Mouse (Mus musculus) heart, embryonic 12.5 days (tissue): ENCODE measurements around the gene Xbp1. TPM values are rescaled to one million over a fixed set of nuclear protein-coding genes. Genes with fewer than 3 reads are reported as not detected.

Experiments used
- ATAC-seq: fragments of 200-750 bp; cut with Nextera tagmentation; 2 replicates; pipeline ENCODE4 v1.8.0; 2017; ENCODE audit warnings: moderate TSS enrichment, moderate library complexity; ENCODE audit not compliant: insufficient number of reproducible peaks, low FRiP score
- H3K27ac ChIP-seq: fragments of 300-500 bp; sonication (generic); 2 replicates; pipeline ENCODE4 v1.5.1; 2016; ENCODE audit warnings: mild to moderate bottlenecking, moderate library complexity; ENCODE audit not compliant: poor library complexity, severe bottlenecking
- H3K27me3 ChIP-seq: fragments of 300-500 bp; sonication (generic); replicated peaks from 2 replicates; pipeline ENCODE4 v1.6.1; 2016; ENCODE audit warnings: mild to moderate bottlenecking, moderate library complexity
- H3K36me3 ChIP-seq: fragments of 300-500 bp; sonication (generic); 2 replicates; pipeline ENCODE4 v1.6.1; 2016; ENCODE audit warnings: mild to moderate bottlenecking, moderate library complexity
- H3K4me1 ChIP-seq: fragments of 300-500 bp; sonication (generic); replicated peaks from 2 replicates; pipeline ENCODE4 v1.6.1; 2016; ENCODE audit warnings: mild to moderate bottlenecking
- H3K4me2 ChIP-seq: fragments of 300-500 bp; sonication (generic); 2 replicates; pipeline ENCODE4 v1.6.1; 2016; ENCODE audit warnings: mild to moderate bottlenecking, moderate library complexity
- H3K4me3 ChIP-seq: fragments of 300-500 bp; sonication (generic); 2 replicates; pipeline ENCODE4 v1.5.1; 2016; ENCODE audit warnings: mild to moderate bottlenecking
- H3K9ac ChIP-seq: fragments of 300-500 bp; sonication (generic); 2 replicates; pipeline ENCODE4 v1.6.1; 2016; ENCODE audit warnings: mild to moderate bottlenecking, moderate library complexity
- H3K9me3 ChIP-seq: fragments of 300-500 bp; sonication (generic); replicated peaks from 2 replicates; pipeline ENCODE4 v1.6.1; 2016; ENCODE audit warnings: mild to moderate bottlenecking, moderate library complexity
- WGBS: fragments of 180-500 bp; shearing (Covaris S2); methylation state at CpG from one replicate; pipeline ENCODE4 v1.1.7; 2016; 5-methylcytosine and 5-hydroxymethylcytosine counted together
- polyA plus RNA-seq: library from polyadenylated mRNA; unstranded; fragments of >200 nt; fragmentation: Nextera tagmentation; extraction: Ambion mirVana; gene quantifications from 2 replicates; pipeline ENCODE4 v1.2.1, GENCODE M21; 2016

The Xbp1 gene
- polyA plus RNA-seq, 1 experiment from 2014 or later, result 125 TPM

DNA sequence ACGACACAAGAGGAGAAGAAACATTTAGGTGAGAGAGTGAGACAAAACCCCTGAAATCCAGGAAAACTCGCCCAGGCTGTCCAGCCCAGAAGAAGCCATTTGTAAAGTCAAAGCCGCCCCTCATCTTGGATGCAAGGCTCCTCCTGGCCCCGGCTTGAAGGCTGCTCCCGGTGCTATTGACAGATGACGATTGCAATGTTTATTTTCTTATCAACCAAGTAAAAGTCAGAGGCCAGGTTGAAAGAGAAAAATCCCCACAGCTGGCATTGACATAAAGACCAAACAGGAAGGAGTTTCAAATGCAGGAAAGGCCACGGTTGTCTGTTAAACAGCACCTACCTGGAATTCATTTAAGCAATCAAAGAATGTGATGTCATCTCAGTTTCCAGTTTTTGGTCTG lies 28.5 kb upstream of the Xbp1 start:
- Histone ChIP-seq H3K27me3 (no peaks in the 10 kb centered on the region), H3K4me3 (no peak overlapping the region), H3K9ac (no peak overlapping the region), H3K9me3 (no peaks in the 10 kb centered on the region), H3K27ac (no peak overlapping the region), H3K4me2 (no peak overlapping the region), H3K4me1 (no peaks in the 10 kb centered on the region), H3K36me3 (no peaks in the 10 kb centered on the region)
- WGBS, result 39% methylated on average over 7 of the region's 7 CpGs
- no peak for ATAC-seq

DNA sequence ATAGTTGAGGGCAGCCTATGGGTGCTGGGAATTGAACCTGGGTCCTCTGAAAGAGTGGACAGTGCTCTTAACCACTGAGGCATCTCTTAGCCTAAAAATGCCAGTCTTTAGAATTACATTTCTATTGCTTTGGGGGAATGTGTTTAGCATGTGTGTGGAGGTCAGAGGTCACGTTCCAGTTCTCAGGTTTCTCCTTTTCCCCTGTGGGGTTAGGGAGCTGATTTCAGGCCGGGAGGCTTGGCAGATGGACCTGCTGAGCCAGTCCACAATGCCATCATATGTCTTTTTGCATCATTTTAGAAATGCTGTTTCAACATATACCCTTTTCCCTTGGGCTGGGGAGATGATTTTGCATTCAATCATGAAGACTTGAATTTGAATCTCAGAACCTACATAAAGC lies 26.6 kb upstream of the Xbp1 start:
- Histone ChIP-seq H3K9ac (no peak overlapping the region), H3K9me3 (no peaks in the 10 kb centered on the region), H3K4me3 (no peak overlapping the region), H3K4me1 (no peaks in the 10 kb centered on the region), H3K4me2 (no peak overlapping the region), H3K36me3 (no peaks in the 10 kb centered on the region), H3K27ac (no peak overlapping the region), H3K27me3 (no peaks in the 10 kb centered on the region)
- 68% methylated on average over 2 of the region's 2 CpGs for WGBS
- no peak for ATAC-seq

GRCm38 (mm10) chr11:5495286-5495832 lies 25.1 kb upstream of the Xbp1 start:
- 77% methylated on average over 12 of the region's 12 CpGs for WGBS

GRCm38 (mm10) chr11:5495906-5496305 lies 24.6 kb upstream of the Xbp1 start:
- WGBS, result 80% methylated on average over 5 of the region's 5 CpGs
- no peak overlapping the region for H3K4me2 ChIP-seq
- no peaks in the 10 kb centered on the region for H3K36me3 ChIP-seq
- no peak overlapping the region for H3K9ac ChIP-seq
- no peaks in the 10 kb centered on the region for H3K27me3 ChIP-seq
- no peak overlapping the region for H3K27ac ChIP-seq
- ATAC-seq, result no peak
- no peaks in the 10 kb centered on the region for H3K9me3 ChIP-seq
- H3K4me1 ChIP-seq, result 0 out of 2 replicates have a peak, but pooled peaks cover 5% of the 10 kb centered on the region
- H3K4me3 ChIP-seq, result no peak overlapping the region

More at GRCm38 (mm10) chr11:5495286-5495832, 25.1 kb upstream of the Xbp1 start:
- no peak overlapping the region for H3K27ac ChIP-seq
- H3K4me2 ChIP-seq, result no peak overlapping the region
- no peak for ATAC-seq
- no peak overlapping the region for H3K9ac ChIP-seq
- H3K4me1 ChIP-seq, result 0 out of 2 replicates have a peak, but pooled peaks cover 5% of the 10 kb centered on the region
- H3K4me3 ChIP-seq, result no peak overlapping the region
- H3K9me3 ChIP-seq, result no peaks in the 10 kb centered on the region
- H3K27me3 ChIP-seq, result no peaks in the 10 kb centered on the region
- H3K36me3 ChIP-seq, result no peaks in the 10 kb centered on the region

- H3K4me2 ChIP-seq, result no peak overlapping the region
- H3K27me3 ChIP-seq, result no peaks in the 10 kb centered on the region
- H3K4me1 ChIP-seq, result 0 out of 2 replicates have a peak, but pooled peaks cover 6% of the 10 kb centered on the region
- no peak for ATAC-seq
- no peak overlapping the region for H3K4me3 ChIP-seq
- H3K27ac ChIP-seq, result no peak overlapping the region
- WGBS, result 88% methylated on average over 13 of the region's 13 CpGs
- H3K36me3 ChIP-seq, result no peaks in the 10 kb centered on the region
- no peaks in the 10 kb centered on the region for H3K9me3 ChIP-seq
- no peak overlapping the region for H3K9ac ChIP-seq
These were observed 23.8 kb upstream of the Xbp1 start for GRCm38 (mm10) chr11:5496559-5497248.

GRCm38 (mm10) chr11:5498422-5498821 lies 22.0 kb upstream of the Xbp1 start:
- no peak overlapping the region for H3K9ac ChIP-seq
- H3K27me3 ChIP-seq, result no peaks in the 10 kb centered on the region
- H3K9me3 ChIP-seq, result 0 out of 2 replicates have a peak, but pooled peaks cover under 1% of the 10 kb centered on the region
- H3K4me2 ChIP-seq, result no peak overlapping the region
- H3K4me3 ChIP-seq, result no peak overlapping the region
- no peaks in the 10 kb centered on the region for H3K36me3 ChIP-seq
- 0 out of 2 replicates have a peak, but pooled peaks cover 8% of the 10 kb centered on the region for H3K4me1 ChIP-seq
- no peak overlapping the region for H3K27ac ChIP-seq
- no peak for ATAC-seq
- 68% methylated on average over 9 of the region's 9 CpGs for WGBS

DNA sequence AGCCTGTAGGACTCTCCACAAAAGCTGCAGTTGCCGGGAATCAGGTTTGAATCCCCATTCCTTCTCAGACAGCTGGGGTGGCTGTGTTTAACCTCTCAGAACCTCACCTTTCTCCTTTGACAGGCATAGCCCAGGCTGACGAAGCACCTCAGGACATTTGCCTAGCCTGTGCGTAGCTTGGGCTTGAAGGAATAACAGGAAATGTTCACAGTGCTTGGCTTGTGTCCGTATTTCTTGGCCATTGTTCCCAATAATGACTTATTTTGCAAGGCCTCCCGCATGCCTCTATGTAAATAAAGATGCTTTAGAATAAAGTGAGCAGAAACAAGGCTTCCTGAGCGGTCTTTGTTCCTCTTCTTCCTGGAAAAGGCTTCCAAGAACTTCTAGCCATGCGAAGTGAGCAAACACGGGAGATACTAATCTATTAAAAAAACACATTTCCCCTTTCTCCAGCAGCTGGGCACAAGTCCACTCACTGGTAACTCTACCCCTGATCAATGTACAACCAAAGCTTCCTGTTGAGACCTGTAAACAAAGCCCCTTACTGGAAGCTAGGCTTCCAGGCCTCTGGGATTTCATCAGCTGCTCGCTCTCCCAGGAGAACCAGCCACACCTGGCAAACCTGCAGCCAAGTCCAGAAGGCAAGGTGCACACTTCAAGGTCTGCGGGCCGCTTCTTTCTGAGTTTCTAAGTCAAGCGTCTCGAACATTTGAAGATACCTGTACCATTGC lies 21.4 kb upstream of the Xbp1 start:
- ATAC-seq, result no peak
- no peaks in the 10 kb centered on the region for H3K36me3 ChIP-seq
- H3K27ac ChIP-seq, result no peak overlapping the region
- 73% methylated on average over 13 of the region's 13 CpGs for WGBS
- no peak overlapping the region for H3K9ac ChIP-seq
- H3K4me1 ChIP-seq, result 0 out of 2 replicates have a peak, but pooled peaks cover 8% of the 10 kb centered on the region
- H3K27me3 ChIP-seq, result no peaks in the 10 kb centered on the region
- H3K9me3 ChIP-seq, result 0 out of 2 replicates have a peak, but pooled peaks cover 3% of the 10 kb centered on the region
- H3K4me3 ChIP-seq, result no peak overlapping the region
- no peak overlapping the region for H3K4me2 ChIP-seq

GRCm38 (mm10) chr11:5499961-5500644 lies 20.4 kb upstream of the Xbp1 start:
- Histone ChIP-seq H3K27me3 (no peaks in the 10 kb centered on the region), H3K4me1 (0 out of 2 replicates have a peak, but pooled peaks cover 8% of the 10 kb centered on the region), H3K36me3 (no peaks in the 10 kb centered on the region), H3K9ac (no peak overlapping the region), H3K27ac (no peak overlapping the region), H3K4me2 (no peak overlapping the region), H3K9me3 (0 out of 2 replicates have a peak, but pooled peaks cover 3% of the 10 kb centered on the region), H3K4me3 (no peak overlapping the region)
- ATAC-seq, result no peak
- 77% methylated on average over 11 of the region's 11 CpGs for WGBS

- 77% methylated on average over 13 of the region's 13 CpGs for WGBS
- ATAC-seq, result no peak
These were observed 19.3 kb upstream of the Xbp1 start for GRCm38 (mm10) chr11:5500903-5501741.

GRCm38 (mm10) chr11:5502351-5503051 lies 18.0 kb upstream of the Xbp1 start:
- Histone ChIP-seq H3K4me3 (no peak overlapping the region), H3K27me3 (no peaks in the 10 kb centered on the region), H3K9me3 (0 out of 2 replicates have a peak, but pooled peaks cover 3% of the 10 kb centered on the region), H3K27ac (no peak overlapping the region), H3K4me2 (no peak overlapping the region), H3K36me3 (no peaks in the 10 kb centered on the region), H3K9ac (no peak overlapping the region), H3K4me1 (0 out of 2 replicates have a peak, but pooled peaks cover 8% of the 10 kb centered on the region)
- no peak for ATAC-seq
- WGBS, result 87% methylated on average over 10 of the region's 10 CpGs

More at GRCm38 (mm10) chr11:5500903-5501741, 19.3 kb upstream of the Xbp1 start:
- no peak overlapping the region for H3K9ac ChIP-seq
- no peak overlapping the region for H3K4me3 ChIP-seq
- no peak overlapping the region for H3K27ac ChIP-seq
- H3K4me1 ChIP-seq, result 0 out of 2 replicates have a peak, but pooled peaks cover 8% of the 10 kb centered on the region
- H3K4me2 ChIP-seq, result no peak overlapping the region
- H3K36me3 ChIP-seq, result no peaks in the 10 kb centered on the region
- no peaks in the 10 kb centered on the region for H3K27me3 ChIP-seq
- 0 out of 2 replicates have a peak, but pooled peaks cover 3% of the 10 kb centered on the region for H3K9me3 ChIP-seq
